Mouse (Mus musculus): Measurements from ENCODE around the gene Mrpl23. TPM values are rescaled to one million over a fixed set of nuclear protein-coding genes. Genes with fewer than 3 reads are reported as not detected.

Mrpl23 gene
- polyA plus RNA-seq (2017; shearing (Covaris generic)) = 1 to 10 TPM; 2.6 to 3.0 TPM

DNA sequence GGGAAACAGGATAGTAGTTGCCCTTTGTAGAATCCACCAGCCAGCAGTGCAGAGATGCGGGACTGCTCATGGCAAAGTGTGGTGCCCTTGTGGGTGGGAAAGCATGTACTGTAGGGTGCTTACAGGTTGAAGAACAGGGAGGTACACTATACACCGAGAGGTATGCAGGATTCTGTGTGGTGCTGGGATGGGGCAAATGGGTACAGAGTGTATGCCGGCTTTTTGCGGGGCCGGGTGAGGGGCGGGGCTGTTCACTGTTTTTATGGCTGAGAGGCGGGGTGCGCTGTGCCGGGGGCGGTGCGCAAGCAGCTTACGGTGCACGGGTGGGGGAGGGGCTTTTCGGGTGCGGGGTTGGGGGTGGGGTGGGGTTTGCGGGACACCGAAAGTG lies at the start of gene Mrpl23:
Gene Mrpl23 (plus strand): TSS at position 16 of the 388 bp plus-strand sequence.
- peak; percentile 35 for ATAC-seq

DNA sequence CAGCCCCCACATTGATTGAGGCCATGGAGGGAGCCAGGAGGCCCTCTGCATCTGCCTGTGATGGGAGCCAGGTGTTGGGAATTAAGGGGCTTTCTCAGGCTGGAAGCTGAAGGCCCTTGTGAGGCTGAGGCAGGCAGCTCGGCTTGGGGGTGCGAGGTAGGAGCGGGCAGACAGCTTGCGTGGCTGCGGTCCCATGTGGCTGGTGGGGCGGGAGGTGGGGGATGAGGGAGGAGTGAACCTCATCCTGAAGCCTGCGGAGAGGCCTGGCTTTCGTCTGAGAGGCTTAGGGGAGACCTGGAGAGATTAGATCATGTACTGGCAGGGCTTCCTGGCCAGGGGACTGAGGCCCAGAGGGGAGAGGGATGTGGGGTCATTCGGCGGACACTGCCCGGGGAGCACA lies 49.4 kb upstream of the Mrpl23 start:
- no peak for ATAC-seq

DNA sequence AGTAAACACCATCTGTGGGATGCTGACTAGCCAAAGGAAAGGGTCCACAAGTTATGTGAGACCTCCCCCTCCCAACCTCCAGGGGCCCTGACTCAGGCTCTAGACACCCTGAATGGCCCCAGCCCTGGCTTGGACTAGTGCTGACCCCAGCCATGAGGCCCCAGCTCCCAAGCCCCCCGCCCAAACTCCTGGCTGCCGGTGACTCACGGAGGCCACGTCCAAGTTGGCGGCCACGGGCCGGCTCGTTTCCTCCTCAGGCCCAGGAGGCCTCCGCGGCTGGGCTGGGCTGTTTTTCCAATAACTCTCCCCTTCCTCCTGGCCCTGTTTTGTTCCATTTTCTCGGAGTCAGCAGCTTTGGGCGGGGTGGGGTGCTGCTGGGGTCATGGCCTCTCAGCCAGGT lies 47.7 kb upstream of the Mrpl23 start:
- ATAC-seq = no peak

DNA sequence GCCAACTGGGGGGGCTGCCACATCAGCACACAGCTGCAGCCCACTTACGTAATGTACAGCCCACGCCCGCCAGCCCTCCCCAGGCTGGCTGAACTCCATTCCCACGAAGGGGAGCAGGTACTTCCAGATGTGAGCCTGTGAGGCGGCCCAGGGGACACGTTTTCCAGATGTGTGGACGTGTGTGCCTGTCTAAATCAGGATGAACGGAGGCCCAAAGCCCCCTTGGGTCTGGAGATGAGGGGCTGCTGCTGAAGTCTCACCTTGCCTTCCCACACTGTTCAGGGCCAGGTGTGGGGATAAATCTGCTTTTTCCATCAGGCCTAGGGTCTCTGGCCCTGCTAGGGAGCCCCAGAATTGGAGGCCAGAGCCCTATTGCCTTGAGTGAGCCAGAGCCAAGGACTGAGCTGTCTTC lies 45.7 kb upstream of the Mrpl23 start:
- no peak for ATAC-seq

DNA sequence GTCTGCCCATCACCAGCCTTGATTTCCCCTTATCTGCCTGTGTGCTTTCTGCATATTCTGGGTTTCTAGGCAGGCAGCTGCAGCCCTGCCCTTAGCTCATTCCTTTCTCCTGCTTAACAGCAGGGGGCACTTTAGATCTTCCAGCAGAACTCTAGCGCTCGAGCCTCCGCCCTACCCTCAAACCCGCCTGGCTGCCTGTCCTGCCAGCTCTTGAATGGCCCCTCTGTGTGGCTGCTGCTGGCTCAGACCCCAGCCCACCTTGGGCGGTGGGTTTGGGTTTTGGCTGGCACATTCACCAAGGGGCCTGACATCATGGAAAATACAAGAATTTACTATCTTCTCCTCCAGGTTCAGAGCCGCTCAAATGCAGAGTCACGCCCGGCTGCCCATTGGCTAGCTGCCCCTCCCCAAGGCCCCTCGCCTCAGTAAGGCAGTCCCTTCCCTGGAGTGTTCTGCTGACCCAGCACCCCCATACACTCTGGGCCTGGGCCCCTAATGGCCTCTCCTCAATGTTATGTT lies 45.1 kb upstream of the Mrpl23 start:
- no peak for ATAC-seq

DNA sequence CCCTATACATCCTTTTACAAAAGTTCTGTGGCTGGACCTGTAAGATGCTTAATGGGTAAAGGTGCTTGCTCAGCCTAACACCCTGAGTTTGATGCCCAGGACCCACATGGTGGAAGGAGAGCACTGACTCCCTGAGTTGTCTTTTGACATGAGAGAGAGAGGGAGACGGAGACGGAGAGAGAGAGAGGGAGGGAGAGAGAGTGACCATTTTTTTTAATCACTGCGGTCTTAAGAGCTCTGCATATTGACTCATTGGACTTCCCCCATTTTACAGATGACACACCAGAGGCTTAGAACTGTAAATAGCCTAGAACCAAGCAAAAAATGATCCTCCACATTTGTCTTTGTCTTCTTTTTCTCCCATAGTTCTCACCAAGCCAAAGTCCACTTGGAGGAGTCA lies 44.4 kb upstream of the Mrpl23 start:
- ATAC-seq = peak; percentile 37

DNA sequence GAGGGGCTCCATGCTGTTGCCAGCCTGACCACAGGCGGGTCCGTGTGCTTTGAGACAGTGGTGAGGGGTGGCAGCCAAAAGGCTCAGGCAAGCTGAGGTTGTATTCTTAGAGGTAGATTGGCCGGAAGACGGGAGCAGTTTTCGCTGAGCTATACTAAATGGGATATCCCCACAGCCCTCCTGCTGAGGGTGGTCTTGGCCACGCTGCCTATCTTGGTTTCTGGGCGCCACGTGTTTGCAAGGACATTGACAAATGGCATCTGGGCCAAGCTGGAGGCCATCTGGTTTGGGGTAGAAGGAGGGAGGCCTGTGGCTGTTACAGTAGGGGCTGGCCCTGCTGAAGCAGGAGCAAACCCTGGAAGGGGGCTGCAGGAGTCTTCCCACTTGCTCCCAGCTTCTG lies 39.0 kb upstream of the Mrpl23 start:
- ATAC-seq = no peak

DNA sequence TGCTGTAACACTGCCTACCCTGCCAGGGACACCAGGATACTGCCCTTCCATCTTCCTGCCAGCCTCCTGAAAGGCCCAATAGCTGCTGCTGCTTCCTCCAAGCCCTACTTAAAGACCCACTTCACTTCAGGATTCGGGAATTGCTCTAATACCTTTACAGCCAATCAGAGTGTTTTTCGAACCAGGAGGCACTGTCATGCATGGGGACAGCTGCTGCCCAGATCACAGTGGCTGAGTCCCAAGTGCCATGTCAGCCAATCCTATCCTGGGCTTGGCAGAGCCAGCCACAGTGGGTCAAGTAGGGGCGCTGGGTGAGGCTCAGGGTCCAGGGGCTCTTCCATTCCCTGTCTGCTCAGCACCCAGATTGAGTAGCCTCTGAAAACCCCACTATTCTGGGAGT lies 36.3 kb upstream of the Mrpl23 start:
- ATAC-seq = no peak

DNA sequence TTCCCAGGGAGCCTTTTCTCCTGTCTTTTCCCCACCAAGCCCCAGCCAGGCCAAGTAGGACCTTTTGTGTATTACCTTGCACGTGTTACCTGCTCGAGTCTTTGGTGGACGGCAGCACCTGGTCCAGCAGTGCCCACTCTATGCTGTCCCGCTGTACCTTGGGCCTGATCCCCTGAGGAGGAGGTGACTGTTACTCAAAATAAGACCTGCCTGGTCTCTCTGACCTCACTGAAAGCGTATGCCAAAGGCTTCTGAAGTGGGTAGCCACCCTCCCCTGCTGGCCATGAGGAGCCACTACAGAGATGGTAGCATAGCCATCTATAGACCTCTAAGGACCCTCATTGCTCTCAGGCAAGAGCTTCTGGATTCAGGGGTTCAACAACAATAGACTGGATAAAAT lies 35.7 kb upstream of the Mrpl23 start:
- ATAC-seq = peak; percentile 48

DNA sequence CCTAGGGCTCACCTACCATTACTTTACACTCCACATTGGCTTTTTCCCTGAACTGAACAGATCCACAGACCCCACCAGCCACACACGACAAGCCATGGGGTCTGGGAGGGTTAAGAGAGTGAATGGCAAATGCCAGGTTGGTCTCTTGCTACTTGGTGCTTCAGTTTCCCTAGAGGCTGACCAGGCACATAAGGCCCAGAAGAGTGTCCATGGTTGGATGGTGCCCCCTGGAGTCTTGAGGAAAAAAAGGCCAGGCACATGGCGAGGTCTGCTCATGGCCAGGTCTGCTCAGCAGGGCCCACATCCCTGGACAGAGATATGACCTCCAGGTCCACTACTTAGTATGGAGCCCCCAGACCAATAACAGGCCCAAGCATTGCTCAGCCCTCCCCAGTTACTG lies 34.7 kb upstream of the Mrpl23 start:
- ATAC-seq = no peak

DNA sequence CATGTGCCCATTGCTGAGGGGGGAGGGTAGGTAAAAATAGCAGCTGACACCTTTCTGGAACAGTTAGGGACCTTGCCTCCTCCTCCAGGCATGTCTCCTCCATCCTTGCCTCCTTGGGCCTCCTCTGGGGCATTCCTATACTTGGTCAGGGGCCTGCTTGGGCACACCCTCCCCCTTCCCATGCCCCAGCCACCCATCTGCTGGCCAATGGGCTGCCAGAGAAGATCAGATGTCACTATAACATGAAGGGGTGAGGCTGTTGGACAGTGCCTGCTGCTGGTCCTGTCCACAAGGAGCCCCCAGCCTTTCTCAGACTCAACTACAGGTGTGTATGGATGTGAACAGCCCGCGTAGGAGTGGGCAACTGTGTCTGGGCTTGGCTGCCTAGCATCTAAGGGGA lies 33.9 kb upstream of the Mrpl23 start, which contains the start of gene Tnnt3:
Gene Tnnt3 (plus strand): TSS at position 262 of the 400 bp plus-strand sequence.
- no peak for ATAC-seq

DNA sequence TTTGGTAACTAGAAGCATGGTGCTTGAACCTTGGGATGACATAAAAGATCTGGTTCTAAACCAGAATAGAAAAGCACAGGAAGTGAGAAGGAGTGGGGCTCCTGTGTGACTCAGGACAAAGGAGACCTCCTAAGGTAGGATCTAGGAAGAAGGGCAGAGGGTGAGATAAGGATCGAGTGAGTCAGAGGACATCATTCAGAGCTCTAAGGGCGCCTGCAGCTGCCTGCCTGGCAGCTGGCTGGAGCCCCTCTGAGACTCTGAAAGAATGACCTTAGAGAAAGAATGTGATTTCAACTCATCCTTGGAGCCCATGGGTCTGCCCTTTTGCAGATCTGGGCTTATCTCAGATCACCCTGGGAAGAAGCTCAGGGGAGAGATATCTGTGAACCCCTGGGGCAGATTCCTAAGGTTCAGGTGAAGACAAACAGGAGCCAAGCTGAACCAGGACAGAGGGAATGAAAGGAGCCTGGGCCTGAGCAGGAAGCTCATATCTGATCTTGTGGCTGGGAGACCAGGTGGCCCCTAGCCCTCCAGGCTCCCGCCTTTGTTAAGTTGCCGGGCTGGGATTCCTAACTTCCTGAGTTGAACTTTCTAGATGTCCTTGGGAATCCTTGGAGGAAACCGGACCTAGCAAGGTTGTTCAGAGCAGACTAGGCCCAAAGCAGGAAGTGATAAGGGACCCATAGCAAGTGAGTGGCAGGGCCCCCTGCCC lies 33.3 kb upstream of the Mrpl23 start:
- no peak for ATAC-seq

DNA sequence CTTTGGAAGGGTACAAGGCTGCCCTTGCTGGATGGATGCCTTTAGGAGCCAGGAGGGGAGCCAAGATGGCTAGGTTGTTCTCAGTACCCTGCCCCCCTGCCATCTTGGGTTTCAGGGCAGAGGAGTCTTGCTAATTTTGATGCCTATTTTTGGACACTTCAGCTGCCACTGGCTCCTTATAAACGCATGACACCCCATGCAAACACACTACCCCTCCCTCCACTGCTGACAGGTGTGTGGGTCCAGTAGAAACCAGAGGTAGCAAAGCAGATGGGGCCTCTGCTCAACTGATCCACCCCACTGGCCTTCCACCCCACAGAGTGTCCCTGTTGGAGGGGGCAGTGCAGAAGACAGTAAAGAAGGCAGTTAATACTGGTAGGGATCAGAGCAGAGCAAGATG lies 32.5 kb upstream of the Mrpl23 start:
- no peak for ATAC-seq

DNA sequence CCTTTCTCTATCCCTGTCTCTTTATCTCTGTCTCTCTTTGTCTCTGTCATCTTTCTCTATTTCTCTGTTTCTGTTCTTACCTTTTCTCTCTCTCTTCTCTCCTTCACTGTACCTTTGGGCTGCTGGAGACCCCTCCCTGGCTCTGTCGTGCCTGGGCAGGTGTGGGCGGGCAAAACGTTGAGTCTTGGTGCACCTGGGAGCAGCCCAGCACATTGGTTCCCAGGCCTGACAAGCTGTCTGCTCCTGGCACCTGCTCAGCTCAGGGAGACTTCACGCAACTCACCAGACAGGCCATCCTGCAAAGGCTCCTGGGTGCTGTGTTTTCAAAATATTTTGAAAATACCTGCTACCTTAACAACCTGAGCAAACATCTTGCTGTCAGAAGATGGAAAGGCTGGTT lies 29.3 kb upstream of the Mrpl23 start:
- ATAC-seq = no peak

DNA sequence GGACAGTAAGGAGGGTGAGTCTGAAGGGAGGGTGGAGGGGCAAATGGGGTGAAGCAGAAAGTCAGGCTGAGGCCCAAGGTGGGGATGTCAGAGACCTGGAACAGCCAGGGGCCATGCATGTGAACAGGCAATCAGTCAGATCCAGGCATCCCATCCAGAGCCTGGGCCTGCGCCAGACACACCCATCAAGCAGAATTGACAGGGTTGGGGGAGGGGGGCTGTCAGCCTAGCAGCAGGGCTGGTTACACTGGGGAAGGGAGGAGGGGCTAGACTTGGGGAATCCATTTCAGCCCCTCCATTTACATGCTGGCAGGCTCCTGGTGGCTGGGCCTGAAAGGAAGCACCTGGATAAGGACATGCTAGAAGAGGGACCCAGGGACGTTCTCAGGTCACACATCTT lies 26.5 kb upstream of the Mrpl23 start:
- ATAC-seq = no peak

DNA sequence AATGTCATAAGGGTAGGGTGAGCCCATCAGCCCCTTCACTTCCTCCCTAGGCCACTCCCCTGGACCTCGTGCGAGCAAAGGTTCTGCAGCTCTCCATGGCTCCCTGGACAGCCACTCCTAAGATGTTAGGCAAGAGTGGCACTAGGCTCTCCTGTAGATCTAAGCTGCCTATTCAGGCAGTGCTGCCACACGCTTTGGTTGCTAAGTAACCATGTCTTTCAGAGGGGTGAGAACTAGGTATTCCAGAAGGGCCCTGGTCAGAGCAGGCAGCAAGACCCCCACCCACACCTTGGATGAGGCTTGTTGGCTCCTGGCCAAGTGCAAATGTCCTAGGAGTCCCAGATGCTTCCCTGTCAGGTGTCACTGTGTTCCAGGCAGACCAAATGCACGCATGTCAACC lies 26.0 kb upstream of the Mrpl23 start:
- ATAC-seq = no peak

DNA sequence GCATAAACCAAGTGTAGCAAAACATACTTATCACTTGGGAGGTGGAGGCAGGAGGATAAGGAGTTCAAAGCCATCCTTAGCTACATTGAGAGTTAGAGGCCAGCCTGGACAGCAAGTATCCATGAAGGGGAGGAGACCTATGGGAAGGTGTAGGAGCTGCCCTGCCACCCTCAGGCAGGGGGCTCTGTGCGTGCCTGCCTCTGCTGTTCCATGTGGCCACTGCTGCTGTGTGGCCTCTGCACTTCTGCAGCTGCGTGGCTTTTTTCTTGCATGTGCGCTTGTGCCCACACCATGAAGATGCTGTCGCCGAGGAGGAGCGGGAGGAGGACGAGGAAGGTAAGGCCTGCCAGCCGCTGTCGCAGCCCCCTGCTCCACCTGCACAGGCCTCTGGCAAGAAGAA lies 25.0 kb upstream of the Mrpl23 start:
- no peak for ATAC-seq

DNA sequence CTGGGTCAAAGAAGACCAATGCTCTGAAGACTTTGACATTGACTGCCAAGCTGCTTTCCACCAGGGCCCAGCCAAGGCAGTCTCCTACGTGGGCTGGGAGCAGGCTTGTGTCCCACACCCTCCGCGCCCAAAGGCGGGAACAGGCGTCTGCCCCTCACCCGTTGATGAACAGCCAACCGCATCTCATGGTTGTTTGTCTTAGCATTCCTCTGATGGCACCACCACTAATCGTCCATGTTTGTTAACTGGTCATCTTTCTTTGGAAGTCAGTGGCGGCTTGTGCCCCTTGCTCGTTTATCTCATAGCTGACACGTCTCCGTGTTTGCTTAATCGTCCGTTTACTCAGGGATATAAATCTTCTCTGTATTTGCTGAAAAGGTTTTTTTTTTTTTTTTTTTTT lies 23.0 kb upstream of the Mrpl23 start:
- no peak for ATAC-seq

DNA sequence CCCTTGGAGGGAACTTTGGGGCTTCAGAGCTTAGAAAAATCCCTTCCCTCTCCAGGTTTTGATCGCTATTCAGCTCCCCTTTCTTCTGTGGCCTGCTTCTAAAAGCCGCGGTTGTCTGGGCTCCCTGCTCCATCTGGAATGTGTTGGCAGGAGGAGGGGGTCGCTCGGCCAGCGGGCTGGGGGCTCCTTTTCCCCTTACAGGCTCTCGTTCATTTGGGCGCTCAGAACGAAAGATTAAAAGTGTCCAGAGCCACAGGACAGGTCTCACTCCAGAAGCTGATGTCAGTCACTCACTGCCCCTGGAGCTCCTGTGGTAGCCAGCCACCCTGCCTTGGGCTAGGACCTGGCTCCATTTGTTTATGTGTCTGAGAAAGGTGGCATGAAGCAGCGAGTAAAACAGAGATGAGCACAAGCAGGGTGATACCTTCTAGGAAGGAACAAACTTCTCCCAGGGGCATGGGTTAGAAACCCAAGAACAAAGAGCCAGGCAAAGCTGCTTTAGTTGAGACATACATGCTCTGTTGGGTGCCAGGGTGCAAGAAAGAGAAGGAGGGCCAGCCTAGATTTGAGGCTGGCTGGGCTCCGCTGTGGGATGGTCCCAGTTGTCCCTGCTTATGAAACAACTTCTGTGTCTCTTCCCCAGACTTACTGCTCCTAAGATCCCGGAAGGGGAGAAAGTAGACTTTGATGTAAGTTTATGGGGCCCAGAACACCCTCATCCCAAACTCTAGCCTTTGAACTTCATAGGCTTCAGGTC lies 22.3 kb upstream of the Mrpl23 start:
- no peak for ATAC-seq

DNA sequence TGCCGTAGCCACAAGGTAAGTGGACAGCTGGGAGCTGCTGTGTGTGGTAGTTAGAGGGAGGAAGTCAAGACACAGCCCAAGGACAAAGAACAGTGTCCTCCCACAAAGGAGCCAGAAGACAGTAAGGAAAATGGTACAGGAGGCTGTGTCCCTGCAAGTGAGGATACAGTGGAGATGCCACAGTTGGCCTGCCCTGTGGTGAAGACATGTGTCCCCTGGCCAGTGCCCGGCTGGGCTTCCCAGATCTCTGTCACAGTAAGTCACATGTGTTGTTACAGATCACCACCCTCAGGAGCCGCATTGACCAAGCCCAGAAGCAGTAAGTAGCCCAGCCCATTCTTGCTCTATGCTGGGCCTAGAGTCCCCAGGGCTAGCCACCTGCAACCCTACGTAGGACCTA lies 18.4 kb upstream of the Mrpl23 start:
- no peak for ATAC-seq

DNA sequence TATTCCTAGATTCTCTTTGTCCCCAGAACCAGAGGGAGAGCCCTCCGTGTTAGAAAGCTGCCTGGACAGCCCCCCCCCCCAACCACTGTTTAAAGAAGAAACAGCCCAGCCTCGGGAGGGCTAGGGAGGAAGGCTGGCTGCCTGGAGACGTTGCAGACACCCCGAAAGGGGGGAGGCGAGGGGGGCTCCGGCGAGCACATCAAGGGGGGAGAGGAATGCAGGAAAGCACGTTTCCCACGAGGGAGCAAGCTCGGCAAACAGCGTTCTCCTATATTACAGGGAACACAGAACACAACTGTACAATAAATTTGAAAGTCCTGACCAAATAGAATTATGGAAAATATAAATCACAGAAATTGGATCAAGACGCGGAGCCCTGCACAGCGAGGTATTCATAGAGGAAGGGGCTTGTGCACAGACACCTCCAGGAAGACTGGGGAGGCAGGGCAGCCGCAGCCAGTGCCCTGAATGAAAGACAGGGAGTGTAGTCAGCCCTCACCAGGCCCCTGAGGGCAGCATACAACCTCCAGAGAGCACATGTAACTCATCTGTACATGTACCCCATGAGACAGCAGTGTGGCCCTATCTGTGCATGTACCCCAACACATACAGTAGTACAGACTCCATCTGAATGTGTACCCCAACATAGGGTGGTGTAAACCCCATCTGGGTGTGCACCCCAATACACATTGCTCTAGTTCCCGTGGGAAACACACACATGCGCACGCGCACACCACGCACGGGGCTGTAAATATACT lies 16.1 kb upstream of the Mrpl23 start:
- no peak for ATAC-seq

DNA sequence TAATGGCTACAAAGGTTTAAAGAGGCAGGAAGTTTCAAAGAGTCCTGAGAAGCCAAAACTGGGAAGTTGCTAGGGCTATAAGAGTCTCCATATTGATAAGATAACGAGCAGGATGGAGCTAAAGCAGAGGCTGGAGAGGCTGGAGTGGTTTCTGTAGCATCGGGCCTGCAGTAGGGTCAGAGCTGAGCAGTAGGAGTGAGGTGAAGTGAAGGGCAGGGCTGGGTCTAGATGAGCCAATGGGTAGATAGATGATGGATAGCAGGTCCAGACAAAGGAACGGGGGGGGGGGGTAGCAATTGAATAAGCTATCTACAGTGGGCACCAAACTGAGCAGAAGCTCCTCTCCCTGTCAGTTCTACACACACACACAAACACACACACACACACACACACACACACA lies 15.0 kb upstream of the Mrpl23 start:
- no peak for ATAC-seq

DNA sequence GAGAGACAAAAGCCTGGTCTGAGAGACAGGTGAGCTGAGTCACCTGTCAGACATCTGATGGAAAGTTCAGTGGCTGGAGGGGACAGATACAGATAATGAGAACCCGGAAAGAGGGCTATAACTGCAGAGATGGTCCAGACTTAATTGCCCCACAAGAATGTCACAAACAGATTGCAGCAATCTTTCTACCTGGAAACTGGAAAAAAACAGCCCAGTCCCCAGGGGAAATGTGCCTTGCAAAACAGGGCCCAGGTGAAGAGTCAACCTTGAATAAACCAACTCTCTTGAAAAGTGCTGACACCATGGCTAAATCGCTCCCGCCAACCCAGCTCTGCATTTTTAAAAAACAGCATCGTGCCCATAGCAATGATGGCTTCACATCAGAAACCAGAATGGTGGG lies 12.2 kb upstream of the Mrpl23 start:
- no peak for ATAC-seq
